Mouse (Mus musculus): Measurements from ENCODE around the gene Gstp2. TPM values are rescaled to one million over a fixed set of nuclear protein-coding genes. Genes with fewer than 3 reads are reported as not detected.
"Not testable (repeated sequence)": the region's sequence is repeated elsewhere in the genome, so short reads cannot be mapped to it uniquely, and the experiment has no call there.

The Gstp2 gene
- polyA plus RNA-seq, 1 experiment from 2014 or later, result 1.1 TPM

DNA sequence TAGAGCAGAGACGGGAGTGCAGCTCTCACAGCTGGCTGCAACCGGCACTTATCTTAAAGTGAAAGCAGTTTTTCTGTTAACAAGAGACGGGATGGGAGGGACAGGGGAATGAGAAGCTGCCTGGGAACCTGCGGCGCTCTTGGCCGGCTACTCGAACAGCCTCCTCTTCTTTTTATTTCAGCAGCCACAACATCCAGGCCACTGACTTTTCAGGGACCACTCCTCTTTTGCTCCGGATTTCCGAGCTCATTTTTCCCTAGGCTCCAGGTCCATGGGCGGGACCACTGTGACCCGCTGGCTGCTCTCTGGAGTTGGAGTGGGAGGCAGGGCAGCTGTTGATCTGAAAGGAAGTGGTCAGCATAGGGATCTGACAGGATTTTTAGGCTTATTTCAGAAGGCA lies 18.7 kb upstream of the Gstp2 start:
- not testable (repeated sequence) for H3K27ac ChIP-seq (ENCODE audit: low read length); H3K4me2 ChIP-seq (ENCODE audit: low read length); H3K27me3 ChIP-seq (replicated peaks; ENCODE audit: control insufficient read depth, insufficient read depth, low read length); H3K36me3 ChIP-seq (ENCODE audit: control insufficient read depth, insufficient read depth); H3K4me3 ChIP-seq (replicated peaks; ENCODE audit: low read length); ATAC-seq; H3K4me1 ChIP-seq (replicated peaks; ENCODE audit: control insufficient read depth, insufficient read depth, low read length); H3K9ac ChIP-seq (replicated peaks; ENCODE audit: low read depth, low read length); H3K9me3 ChIP-seq (ENCODE audit: control insufficient read depth, low read length)
- 47% methylated on average over 4 of the region's 11 CpGs for WGBS

DNA sequence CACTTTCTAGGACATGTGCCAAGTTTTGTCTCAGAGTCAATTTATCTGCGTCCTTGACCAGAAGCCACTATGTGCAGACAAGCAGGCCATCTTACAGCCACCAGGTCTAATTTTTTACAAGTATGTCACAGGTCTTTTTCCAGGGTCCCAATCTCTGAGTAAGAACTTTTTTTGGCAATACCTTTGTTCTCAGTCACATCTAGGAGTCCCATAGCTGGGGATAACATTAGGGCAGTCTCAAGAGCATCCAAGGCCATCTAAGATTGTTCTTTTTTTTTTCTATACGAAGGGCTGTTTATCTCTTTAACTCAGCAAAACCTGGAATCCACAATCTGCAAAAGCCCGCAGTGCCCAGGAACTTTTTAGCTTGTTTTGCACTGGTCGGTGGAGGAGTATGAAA lies 17.5 kb upstream of the Gstp2 start:
- WGBS, result 90% methylated on average over 2 of the region's 4 CpGs
- not testable (repeated sequence) for H3K4me1 ChIP-seq (replicated peaks; ENCODE audit: control insufficient read depth, insufficient read depth, low read length); ATAC-seq; H3K9me3 ChIP-seq (ENCODE audit: control insufficient read depth, low read length); H3K4me2 ChIP-seq (ENCODE audit: low read length); H3K36me3 ChIP-seq (ENCODE audit: control insufficient read depth, insufficient read depth); H3K27ac ChIP-seq (ENCODE audit: low read length); H3K9ac ChIP-seq (replicated peaks; ENCODE audit: low read depth, low read length); H3K4me3 ChIP-seq (replicated peaks; ENCODE audit: low read length); H3K27me3 ChIP-seq (replicated peaks; ENCODE audit: control insufficient read depth, insufficient read depth, low read length)

- ATAC-seq, result no peak
- Histone ChIP-seq H3K36me3 (ENCODE audit: control insufficient read depth, insufficient read depth) (no peaks in the 10 kb centered on the region), H3K4me3 (replicated peaks; ENCODE audit: low read length) (no peak overlapping the region), H3K4me1 (replicated peaks; ENCODE audit: control insufficient read depth, insufficient read depth, low read length) (no peaks in the 10 kb centered on the region), H3K4me2 (ENCODE audit: low read length) (no peak overlapping the region), H3K9ac (replicated peaks; ENCODE audit: low read depth, low read length) (no peak overlapping the region), H3K27ac (ENCODE audit: low read length) (no peak overlapping the region), H3K27me3 (replicated peaks; ENCODE audit: control insufficient read depth, insufficient read depth, low read length) (no peaks in the 10 kb centered on the region), H3K9me3 (ENCODE audit: control insufficient read depth, low read length) (no peaks in the 10 kb centered on the region)
- 90% methylated on average over 6 of the region's 6 CpGs for whole genome bisulfite sequencing
These were observed 15.2 kb upstream of the Gstp2 start for GRCm38 (mm10) chr19:4060899-4061465.

GRCm38 (mm10) chr19:4060044-4060898 lies 14.4 kb upstream of the Gstp2 start:
- not testable (repeated sequence) for H3K4me2 ChIP-seq (ENCODE audit: low read length); H3K36me3 ChIP-seq (ENCODE audit: control insufficient read depth, insufficient read depth); H3K9me3 ChIP-seq (ENCODE audit: control insufficient read depth, low read length); H3K27me3 ChIP-seq (replicated peaks; ENCODE audit: control insufficient read depth, insufficient read depth, low read length); H3K4me3 ChIP-seq (replicated peaks; ENCODE audit: low read length); H3K4me1 ChIP-seq (replicated peaks; ENCODE audit: control insufficient read depth, insufficient read depth, low read length); H3K9ac ChIP-seq (replicated peaks; ENCODE audit: low read depth, low read length); H3K27ac ChIP-seq (ENCODE audit: low read length); ATAC-seq
- WGBS, result 89% methylated on average over 8 of the region's 8 CpGs

GRCm38 (mm10) chr19:4059069-4059740 lies 13.4 kb upstream of the Gstp2 start, which contains the start of gene Gstp3:
Gene Gstp3 (minus strand): TSS chr19:4059569.
- whole genome bisulfite sequencing, result 78% methylated on average over 15 of the region's 15 CpGs

DNA sequence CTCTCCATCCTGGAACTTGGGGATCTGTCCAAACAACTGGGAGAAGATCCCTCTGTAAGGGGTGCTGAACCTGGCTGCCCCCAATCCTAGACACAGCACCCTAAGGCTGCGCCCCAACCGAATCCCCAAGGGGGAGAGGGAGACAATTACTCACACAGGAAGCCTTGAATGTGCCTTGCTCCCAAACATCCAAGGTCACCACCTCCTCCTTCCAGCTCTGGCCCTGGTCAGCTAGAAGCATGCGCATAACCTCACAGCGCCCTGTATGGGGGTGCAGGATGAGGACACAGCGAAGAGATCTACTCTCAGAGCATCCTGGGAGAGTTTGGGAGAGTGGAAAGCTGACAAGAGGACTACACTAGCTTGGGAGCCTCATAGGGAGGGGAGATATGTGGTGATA lies 12.8 kb upstream of the Gstp2 start:
- no peaks in the 10 kb centered on the region for H3K4me1 ChIP-seq (replicated peaks; ENCODE audit: control insufficient read depth, insufficient read depth, low read length)
- H3K36me3 ChIP-seq (ENCODE audit: control insufficient read depth, insufficient read depth), result no peaks in the 10 kb centered on the region
- no peak overlapping the region for H3K27ac ChIP-seq (ENCODE audit: low read length)
- no peak overlapping the region for H3K4me3 ChIP-seq (replicated peaks; ENCODE audit: low read length)
- ATAC-seq, result no peak
- H3K9me3 ChIP-seq (ENCODE audit: control insufficient read depth, low read length), result no peaks in the 10 kb centered on the region
- H3K4me2 ChIP-seq (ENCODE audit: low read length), result no peak overlapping the region
- H3K9ac ChIP-seq (replicated peaks; ENCODE audit: low read depth, low read length), result no peak overlapping the region
- WGBS, result 89% methylated on average over 5 of the region's 5 CpGs
- no peaks in the 10 kb centered on the region for H3K27me3 ChIP-seq (replicated peaks; ENCODE audit: control insufficient read depth, insufficient read depth, low read length)

More at GRCm38 (mm10) chr19:4059069-4059740, 13.4 kb upstream of the Gstp2 start, which contains the start of gene Gstp3:
- no peak for ATAC-seq
- Histone ChIP-seq H3K36me3 (ENCODE audit: control insufficient read depth, insufficient read depth) (no peaks in the 10 kb centered on the region), H3K4me2 (ENCODE audit: low read length) (no peak within 1 kb of the TSS), H3K9me3 (ENCODE audit: control insufficient read depth, low read length) (no peaks in the 10 kb centered on the region), H3K27ac (ENCODE audit: low read length) (no peak within 1 kb of the TSS), H3K4me1 (replicated peaks; ENCODE audit: control insufficient read depth, insufficient read depth, low read length) (no peaks in the 10 kb centered on the region), H3K4me3 (replicated peaks; ENCODE audit: low read length) (no peak within 1 kb of the TSS), H3K9ac (replicated peaks; ENCODE audit: low read depth, low read length) (no peak within 1 kb of the TSS), H3K27me3 (replicated peaks; ENCODE audit: control insufficient read depth, insufficient read depth, low read length) (no peaks in the 10 kb centered on the region)

GRCm38 (mm10) chr19:4057962-4058361 lies 12.1 kb upstream of the Gstp2 start:
- Histone ChIP-seq H3K4me3 (replicated peaks; ENCODE audit: low read length) (no peak overlapping the region), H3K9me3 (ENCODE audit: control insufficient read depth, low read length) (no peaks in the 10 kb centered on the region), H3K36me3 (ENCODE audit: control insufficient read depth, insufficient read depth) (no peaks in the 10 kb centered on the region), H3K27me3 (replicated peaks; ENCODE audit: control insufficient read depth, insufficient read depth, low read length) (no peaks in the 10 kb centered on the region), H3K27ac (ENCODE audit: low read length) (no peak overlapping the region), H3K4me2 (ENCODE audit: low read length) (no peak overlapping the region), H3K9ac (replicated peaks; ENCODE audit: low read depth, low read length) (no peak overlapping the region), H3K4me1 (replicated peaks; ENCODE audit: control insufficient read depth, insufficient read depth, low read length) (no peaks in the 10 kb centered on the region)
- 92% methylated on average over 7 of the region's 7 CpGs for WGBS
- no peak for ATAC-seq

GRCm38 (mm10) chr19:4057389-4057788 lies 11.6 kb upstream of the Gstp2 start:
- no peak overlapping the region for H3K9ac ChIP-seq (replicated peaks; ENCODE audit: low read depth, low read length)
- no peak overlapping the region for H3K4me3 ChIP-seq (replicated peaks; ENCODE audit: low read length)
- ATAC-seq, result no peak
- H3K36me3 ChIP-seq (ENCODE audit: control insufficient read depth, insufficient read depth), result no peaks in the 10 kb centered on the region
- H3K27ac ChIP-seq (ENCODE audit: low read length), result no peak overlapping the region
- H3K9me3 ChIP-seq (ENCODE audit: control insufficient read depth, low read length), result no peaks in the 10 kb centered on the region
- H3K4me2 ChIP-seq (ENCODE audit: low read length), result no peak overlapping the region
- H3K27me3 ChIP-seq (replicated peaks; ENCODE audit: control insufficient read depth, insufficient read depth, low read length), result no peaks in the 10 kb centered on the region
- H3K4me1 ChIP-seq (replicated peaks; ENCODE audit: control insufficient read depth, insufficient read depth, low read length), result no peaks in the 10 kb centered on the region
- 82% methylated on average over 13 of the region's 13 CpGs for WGBS

- 41% methylated on average over 4 of the region's 4 CpGs for WGBS
These were observed 10.9 kb upstream of the Gstp2 start for GRCm38 (mm10) chr19:4056727-4057126.

More at GRCm38 (mm10) chr19:4056727-4057126, 10.9 kb upstream of the Gstp2 start:
- Histone ChIP-seq H3K9me3 (ENCODE audit: control insufficient read depth, low read length) (no peaks in the 10 kb centered on the region), H3K36me3 (ENCODE audit: control insufficient read depth, insufficient read depth) (no peaks in the 10 kb centered on the region), H3K4me2 (ENCODE audit: low read length) (no peak overlapping the region), H3K27ac (ENCODE audit: low read length) (no peak overlapping the region), H3K4me3 (replicated peaks; ENCODE audit: low read length) (no peak overlapping the region), H3K4me1 (replicated peaks; ENCODE audit: control insufficient read depth, insufficient read depth, low read length) (no peaks in the 10 kb centered on the region), H3K9ac (replicated peaks; ENCODE audit: low read depth, low read length) (no peak overlapping the region), H3K27me3 (replicated peaks; ENCODE audit: control insufficient read depth, insufficient read depth, low read length) (no peaks in the 10 kb centered on the region)
- no peak for ATAC-seq

Measured in forebrain, embryonic 16.5 days (tissue).